Mouse (Mus musculus): ENCODE data around the gene Plekho1. TPM values are rescaled to one million over a fixed set of nuclear protein-coding genes. Genes with fewer than 3 reads are reported as not detected.
"Not testable (repeated sequence)": the region's sequence is repeated elsewhere in the genome, so short reads cannot be mapped to it uniquely, and the experiment has no call there.

The Plekho1 gene
- polyA plus RNA-seq (2012; rRNA removed): 49.7 and 54.9 TPM in 2 replicates

DNA sequence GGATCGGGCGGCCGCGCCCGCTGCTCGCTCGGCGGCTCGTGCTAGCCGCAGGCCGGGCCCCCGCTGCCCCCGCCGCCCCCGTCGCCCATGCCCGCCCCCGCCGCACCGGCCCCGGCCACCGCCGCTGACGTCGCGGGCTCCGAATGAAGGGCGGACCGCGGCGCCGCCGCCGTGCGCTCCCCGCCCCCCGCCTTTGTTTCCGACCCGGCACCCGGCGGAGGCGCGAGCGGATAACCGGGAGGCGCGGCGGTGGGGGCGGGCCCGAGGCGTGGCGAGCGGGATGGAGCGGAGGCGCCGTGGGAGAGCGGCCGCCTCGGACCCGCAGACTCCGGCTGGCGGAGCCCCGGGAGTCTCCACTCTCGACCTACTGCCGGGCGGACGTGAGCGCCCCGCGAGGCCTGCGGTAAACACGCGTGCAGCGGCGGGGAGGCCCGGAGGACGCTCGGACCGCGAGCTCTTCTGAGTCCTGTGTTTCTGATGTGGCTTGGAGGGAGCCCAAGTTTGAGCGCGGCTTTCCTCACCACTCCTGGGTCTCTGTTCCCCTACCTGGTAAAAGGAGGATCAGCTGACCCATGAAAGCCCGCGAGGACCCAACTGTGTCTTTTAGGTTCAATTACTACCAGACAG is at the start of gene Plekho1:
Gene Plekho1 (minus strand): TSS at position 200 of the 627 bp plus-strand sequence.
- DNase-seq (ENCODE audit: low read depth, low spot score): no peak
- WGBS: under 1% methylated on average over 72 of the region's 84 CpGs

DNA sequence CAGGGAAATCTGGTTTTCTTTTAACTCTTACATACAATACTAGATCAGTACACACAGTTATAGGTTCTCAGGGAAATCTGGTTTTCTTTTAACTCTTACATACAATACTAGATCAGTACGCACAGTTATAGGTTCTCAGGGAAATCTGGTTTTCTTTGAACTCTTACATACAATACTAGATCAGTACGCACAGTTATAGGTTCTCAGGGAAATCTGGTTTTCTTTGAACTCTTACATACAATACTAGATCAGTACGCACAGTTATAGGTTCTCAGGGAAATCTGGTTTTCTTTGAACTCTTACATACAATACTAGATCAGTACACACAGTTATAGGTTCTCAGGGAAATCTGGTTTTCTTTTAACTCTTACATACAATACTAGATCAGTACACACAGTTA is 48.8 kb upstream of the Plekho1 start:
- DNase-seq (ENCODE audit: low read depth, low spot score): not testable (repeated sequence)
- WGBS: 93% methylated on average over 3 of the region's 3 CpGs

DNA sequence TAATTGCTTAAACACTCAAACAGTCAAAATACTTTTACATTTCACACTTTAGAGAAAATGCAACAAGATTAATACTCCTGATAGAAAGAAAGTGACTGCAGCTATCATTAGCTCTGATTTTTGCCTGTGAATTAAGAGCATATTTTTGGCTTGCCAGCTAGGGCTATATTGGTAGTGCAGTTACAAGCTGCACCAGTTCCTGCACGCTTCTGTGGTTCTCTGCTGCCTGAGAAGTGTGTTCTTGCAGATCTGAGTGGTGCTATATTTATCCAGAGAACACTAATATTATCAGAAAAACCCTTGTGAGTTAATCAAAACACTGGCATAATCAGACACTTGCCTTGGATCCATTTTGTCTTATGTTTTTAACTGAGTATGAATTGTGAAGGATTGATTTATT is 47.3 kb upstream of the Plekho1 start:
- 87% methylated on average over 1 of the region's 1 CpGs for WGBS

DNA sequence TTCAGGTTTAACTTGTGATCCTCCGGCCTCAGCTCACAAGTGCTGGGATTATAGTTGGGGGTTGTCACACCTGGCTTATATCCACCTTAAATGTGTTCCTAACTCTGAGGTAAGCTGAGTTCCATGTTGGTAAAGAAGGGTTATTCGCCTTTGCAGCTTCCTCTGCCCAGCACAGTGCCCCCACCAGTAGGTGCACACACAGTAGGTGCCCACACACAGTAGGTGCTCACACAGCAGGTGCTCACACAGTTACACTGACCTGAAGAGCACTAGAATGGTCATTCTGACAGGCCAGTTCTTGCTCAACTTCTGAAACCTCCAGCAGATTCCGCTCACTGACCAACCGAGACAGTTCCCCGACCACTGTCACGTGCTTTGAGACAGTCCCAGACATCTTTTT is 45.3 kb upstream of the Plekho1 start:
- 95% methylated on average over 6 of the region's 6 CpGs for WGBS
- no peak for DNase-seq (ENCODE audit: low read depth, low spot score)

More for the DNA sequence above, 47.3 kb upstream of the Plekho1 start:
- DNase-seq (ENCODE audit: low read depth, low spot score): no peak

DNA sequence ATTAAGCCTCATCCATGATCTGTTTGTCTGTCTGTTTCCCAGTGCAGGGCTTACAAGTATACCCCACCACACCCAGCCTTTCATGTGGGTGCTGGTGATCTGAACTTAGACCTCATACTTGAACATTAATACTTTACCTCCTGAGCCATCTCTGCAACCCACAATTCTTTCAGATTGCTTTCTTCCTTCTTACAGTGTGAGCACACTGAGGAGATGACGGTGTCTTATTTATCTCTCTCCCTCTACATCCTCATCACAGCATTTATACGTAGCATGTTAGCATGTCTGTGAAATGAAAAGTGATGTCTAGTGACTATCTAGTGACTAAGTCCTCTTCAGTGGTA is 44.8 kb upstream of the Plekho1 start:
- 91% methylated on average over 2 of the region's 2 CpGs for WGBS
- DNase-seq (ENCODE audit: low read depth, low spot score): no peak

DNA sequence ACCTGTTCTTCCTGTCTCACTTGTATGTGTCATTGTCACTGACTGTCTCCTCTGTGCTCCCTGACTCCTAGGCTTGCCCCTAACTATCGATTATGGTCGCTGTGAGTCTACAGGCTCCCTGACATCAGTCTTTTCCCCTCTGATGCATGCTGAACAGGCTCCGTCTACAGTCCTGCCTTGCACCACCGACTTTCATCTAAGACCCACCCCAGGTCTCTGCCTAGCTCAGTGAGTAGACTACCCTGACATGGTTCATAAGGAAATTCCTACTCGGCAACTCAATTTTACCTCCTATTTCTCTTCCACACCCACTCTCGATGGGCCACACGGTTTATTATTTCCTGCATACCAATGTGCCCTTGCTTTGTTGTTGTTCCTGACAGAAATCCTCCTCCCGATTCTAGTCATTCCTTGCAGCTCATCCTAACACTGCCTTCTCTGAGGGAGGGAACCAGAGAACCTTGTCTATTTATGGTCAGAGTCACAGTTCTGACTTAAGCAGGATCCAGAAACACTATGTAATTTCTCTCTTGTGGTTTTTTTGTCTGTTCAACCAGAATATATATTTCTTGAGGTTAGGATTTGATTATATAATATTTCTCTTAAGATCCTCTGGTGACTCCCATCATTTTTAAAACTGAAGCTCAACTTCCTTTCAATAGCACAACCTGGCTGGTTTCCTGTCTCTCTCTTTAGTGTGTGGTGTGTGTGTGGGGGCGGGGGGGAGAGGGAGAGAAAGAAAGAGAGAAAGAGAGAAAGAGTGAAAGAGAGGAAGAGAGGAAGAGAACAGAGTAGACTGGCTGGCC is 44.3 kb upstream of the Plekho1 start:
- 51% methylated on average over 9 of the region's 9 CpGs for WGBS
- DNase-seq (ENCODE audit: low read depth, low spot score): no peak

DNA sequence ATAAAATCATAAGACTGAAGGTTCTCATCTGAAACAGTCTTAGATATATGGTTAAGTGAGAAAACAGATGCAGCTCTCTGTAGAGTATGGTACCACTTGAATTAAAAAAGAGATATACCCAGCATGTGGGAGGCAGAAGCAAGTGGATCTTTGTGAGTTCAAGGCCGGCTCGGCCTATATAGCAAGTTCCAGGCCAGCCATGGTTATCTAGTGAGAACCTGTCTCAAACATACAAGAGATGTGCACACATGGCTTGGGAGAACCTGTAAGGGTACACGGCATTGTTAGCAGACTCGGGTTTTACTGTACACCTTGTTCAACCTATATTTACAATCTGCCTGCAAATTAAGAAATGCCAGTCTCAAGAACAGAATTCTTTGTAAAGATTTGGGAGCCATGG is 43.0 kb upstream of the Plekho1 start:
- DNase-seq (ENCODE audit: low read depth, low spot score): no peak
- 92% methylated on average over 4 of the region's 4 CpGs for WGBS

DNA sequence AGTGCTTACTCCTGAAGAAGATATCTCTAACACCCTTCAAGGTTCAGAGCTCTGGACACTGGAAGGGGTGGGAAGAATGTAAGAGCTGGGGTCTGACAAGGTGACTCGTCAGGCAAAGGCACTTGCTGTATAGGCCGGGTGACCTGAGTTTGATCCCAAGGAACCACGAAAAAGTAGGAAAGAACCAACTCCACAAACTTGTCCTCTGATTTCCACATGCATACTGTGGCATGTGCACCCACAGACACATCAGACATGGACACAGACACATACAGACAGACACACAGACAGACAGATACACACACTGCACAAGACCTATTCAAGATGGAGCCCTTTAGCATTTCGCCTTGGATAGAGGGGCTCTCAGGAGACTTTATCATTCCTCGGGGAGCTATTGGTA is 42.4 kb upstream of the Plekho1 start:
- 91% methylated on average over 5 of the region's 5 CpGs for WGBS
- DNase-seq (ENCODE audit: low read depth, low spot score): no peak

DNA sequence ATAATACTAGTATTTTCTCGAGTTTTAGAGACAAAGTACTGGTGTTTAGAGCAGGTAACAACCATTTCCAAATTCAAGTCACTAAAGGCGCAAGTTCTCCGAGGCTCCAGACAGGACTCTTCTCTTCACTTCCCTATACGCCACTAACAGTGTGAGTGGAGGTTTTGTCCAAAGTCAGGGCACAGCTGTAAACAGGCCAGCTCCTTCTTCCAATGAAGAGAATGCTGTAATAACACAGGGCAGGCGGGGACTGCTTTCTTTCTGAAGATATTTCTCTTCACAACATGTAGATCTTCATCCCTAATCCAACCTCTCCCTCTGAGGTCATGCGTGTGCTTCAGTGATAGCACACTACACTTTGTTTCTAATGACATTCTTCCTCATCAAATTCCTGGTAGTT is 41.0 kb upstream of the Plekho1 start:
- WGBS: 93% methylated on average over 6 of the region's 6 CpGs
- DNase-seq (ENCODE audit: low read depth, low spot score): no peak

DNA sequence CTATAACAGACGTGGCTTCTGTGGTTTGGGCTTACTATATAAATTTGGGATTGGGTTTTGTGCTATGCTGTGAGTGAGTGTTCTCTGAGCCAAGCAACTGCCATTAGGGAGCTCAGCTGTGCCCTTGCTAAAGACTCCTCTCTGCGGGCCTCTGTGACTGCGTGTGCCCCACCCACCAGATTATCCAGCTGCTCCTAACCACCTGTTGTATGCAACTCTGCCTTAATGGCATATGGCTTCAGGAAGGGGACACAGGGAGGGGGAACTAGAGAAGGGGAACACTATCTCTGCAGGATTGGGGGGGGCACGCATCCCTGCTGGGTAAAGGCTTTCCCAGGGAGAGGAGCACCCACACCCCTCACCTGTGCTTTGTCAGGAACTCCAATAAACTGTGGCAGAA is 37.2 kb upstream of the Plekho1 start:
- no peak for DNase-seq (ENCODE audit: low read depth, low spot score)
- 35% methylated on average over 4 of the region's 4 CpGs for WGBS

DNA sequence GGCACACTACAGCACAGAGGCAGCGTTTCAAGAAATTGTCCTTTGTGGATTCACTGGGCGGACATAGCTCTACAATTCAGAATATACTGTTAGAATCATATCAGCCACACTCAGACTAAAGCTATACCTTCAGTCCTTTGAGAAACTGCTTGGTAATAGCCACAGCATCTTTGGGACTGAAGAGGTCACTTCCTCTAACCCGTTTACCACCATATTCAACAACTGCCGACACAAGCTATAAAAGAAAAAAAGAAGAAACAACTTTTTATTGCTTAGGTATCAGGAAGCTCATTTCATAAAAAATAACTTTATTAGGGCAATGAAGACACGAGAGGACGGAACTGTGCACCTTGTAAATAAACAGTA is 36.8 kb upstream of the Plekho1 start:
- WGBS: 33% methylated on average over 6 of the region's 6 CpGs
- no peak for DNase-seq (ENCODE audit: low read depth, low spot score)

DNA sequence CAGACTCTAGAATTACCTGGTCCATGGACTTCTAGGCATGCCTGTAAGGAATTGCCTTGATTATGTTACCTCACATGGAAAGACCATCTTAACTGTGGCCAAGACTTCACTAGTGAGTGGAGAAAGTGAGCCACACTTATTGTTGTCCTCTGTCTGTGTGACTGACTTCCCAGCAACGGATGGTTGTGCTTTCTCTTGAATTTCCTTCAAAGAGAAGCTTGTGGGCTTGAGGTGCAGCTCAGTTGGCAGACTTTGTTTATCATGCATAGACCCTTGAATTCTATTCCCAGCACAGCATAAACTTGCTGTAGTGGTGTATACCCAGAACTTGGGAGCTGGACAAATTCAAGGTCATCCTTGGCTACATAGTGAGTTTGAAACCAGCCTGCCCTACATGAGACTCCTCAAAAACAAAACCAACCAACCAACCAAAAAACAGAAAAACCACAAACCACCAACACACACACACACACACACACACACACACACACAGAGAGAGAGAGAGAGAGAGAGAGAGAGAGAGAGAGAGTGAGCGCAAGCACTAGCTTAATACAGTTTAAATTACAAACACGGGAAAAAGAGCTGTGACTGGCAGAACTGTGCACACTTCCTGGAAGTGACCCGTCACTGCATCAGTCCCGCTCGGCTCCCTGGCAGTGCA is 36.3 kb upstream of the Plekho1 start:
- DNase-seq (ENCODE audit: low read depth, low spot score): no peak
- 56% methylated on average over 6 of the region's 6 CpGs for WGBS

DNA sequence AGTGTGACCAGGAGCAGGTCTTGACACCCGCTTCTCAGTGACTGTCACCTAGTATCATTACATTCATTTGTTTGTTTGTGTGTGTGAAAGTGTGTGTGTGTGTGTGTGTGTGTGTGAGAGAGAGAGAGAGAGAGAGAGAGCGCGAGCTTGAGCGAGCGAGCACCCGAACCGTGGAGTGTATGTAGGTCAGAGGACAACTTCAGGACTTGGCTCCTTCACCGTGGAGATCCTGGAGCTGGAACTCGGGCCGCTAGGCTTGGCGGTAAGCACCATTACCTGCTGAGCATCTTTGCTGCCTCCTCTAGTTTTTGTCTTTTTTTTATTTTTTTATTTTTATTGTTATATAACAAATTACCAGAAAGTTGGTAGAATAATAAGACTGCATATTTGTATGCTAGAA is 34.0 kb upstream of the Plekho1 start:
- 94% methylated on average over 11 of the region's 11 CpGs for WGBS
- no peak for DNase-seq (ENCODE audit: low read depth, low spot score)

DNA sequence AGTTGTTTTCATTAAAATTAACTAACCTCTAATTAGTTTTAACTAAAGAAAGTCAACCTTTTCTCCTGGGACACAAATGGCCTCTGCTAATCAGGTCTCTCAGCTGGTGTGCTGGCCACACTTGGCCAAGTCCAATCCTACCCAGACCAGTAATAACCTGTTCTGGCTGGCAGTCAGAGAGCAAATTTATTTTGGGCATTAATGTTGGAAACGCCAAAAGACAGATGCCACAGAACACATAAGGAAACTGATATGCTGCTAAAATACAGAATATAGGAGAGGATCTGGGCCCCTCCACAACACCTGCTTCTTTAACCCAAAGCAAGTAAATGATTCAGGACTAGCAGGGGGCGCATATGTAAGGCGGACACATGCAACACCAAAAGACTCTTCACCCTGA is 33.5 kb upstream of the Plekho1 start:
- 92% methylated on average over 3 of the region's 3 CpGs for whole genome bisulfite sequencing
- DNase-seq (ENCODE audit: low read depth, low spot score): no peak

DNA sequence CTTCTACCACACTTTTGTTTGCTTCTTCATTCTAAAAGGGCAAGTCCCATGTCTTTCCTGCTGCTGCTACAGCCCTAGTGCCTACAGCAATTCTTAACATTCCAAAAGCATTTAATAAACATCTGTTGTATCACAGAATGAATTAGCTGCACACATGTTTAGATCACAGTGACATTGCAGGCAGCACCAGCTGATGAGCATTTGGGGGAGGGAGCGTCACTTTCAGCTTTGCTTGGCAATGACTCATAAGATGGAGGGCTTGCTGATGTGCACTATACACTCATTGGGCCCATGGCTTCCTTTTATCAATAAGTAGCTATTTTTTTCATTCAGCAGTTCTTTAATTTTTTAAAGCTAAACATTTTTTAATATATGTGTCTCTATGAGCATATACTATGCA is 32.1 kb upstream of the Plekho1 start:
- DNase-seq (ENCODE audit: low read depth, low spot score): no peak
- WGBS: 74% methylated on average over 1 of the region's 1 CpGs

DNA sequence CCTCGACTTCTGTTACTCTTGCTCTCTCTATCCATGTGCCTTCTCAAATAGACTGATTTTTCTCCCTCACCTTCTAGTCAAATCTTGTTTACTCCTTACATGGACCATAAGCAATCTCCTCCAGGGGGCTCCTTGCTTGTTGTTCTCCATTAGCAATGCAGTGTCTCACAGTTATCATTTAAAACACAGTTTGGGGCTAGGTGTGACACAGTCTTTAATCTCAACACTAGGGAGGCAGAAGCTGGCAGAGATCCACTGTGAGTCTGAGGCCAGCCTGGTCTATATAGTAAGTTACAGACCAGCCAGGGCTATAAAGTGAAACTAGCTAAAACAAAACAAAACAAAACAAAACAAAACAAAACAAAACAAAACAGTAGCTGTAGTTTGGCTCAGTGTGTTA is 31.3 kb upstream of the Plekho1 start:
- DNase-seq (ENCODE audit: low read depth, low spot score): no peak
- WGBS: 88% methylated on average over 1 of the region's 1 CpGs

DNA sequence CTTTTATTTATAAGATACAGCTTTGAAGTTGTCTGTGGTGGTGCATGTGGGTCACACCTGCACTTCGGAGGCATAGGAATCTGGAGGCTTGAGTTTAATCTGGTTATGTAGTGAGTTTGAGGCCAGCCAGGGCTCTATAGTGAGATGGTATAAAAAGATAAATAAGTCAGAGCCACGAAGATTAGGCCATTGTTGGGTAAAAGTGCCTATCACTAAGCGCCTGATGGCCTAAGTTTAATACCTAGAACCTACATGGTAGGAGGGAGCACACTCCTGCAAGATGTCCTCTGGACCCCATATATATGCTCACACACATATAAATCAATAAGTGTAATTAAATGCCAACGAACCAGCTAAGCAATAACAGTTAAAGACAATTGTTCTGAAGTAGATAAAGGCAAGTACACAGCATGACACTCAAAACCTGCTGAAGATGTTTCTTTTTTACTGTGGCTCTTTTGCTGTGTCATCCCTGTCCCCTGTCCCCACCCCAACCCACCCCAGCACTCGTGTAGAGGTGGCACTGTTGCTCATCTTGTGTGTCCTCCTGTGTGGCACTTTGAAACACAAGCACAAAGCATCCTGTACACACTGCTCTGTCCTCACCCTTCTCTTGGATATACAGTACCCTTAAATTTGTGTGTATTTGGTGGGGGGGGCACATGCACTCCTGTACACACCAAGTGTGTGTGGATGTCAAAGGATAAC is 25.8 kb upstream of the Plekho1 start:
- WGBS: 74% methylated on average over 5 of the region's 5 CpGs
- DNase-seq (ENCODE audit: low read depth, low spot score): no peak

DNA sequence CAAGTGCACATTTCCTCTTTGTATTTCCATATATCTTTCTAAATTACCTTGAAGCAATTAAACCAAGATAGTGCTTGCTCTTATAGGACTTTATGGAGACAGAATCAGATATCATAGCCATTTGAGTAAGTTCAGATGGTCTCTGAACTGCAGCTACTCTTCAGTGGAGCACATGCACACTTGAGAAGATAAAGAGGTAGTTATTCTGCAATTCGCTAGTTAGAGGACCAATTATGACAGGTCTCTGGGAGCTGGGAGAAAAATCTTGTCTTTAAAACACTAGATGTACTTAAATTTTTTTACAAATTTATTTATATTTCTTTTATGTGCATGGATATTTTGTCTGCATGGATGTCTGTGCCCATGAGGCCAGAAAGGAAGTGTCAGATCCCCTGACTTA is 24.9 kb upstream of the Plekho1 start:
- no peak for DNase-seq (ENCODE audit: low read depth, low spot score)
- 91% methylated on average over 1 of the region's 1 CpGs for WGBS

DNA sequence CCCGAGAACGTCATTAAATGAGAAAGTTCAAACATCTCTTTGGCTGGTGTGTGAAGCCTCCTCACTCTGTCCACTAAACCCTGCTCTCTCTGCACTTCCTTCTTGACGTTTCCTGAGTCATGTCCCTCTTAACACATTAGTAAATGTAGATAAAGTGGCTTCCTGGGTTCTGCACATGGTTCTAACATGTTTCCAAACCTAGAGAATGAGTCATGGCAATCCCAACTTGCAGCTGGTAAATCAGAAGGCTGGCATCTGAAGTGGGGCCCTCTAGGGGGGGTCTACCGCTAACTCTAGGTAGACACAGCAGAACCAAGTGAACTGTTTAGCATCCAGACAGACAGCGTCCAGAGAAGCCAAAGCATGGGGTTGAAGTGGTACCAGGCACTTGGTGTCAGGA is 21.7 kb upstream of the Plekho1 start:
- DNase-seq (ENCODE audit: low read depth, low spot score): no peak
- 67% methylated on average over 5 of the region's 5 CpGs for WGBS

DNA sequence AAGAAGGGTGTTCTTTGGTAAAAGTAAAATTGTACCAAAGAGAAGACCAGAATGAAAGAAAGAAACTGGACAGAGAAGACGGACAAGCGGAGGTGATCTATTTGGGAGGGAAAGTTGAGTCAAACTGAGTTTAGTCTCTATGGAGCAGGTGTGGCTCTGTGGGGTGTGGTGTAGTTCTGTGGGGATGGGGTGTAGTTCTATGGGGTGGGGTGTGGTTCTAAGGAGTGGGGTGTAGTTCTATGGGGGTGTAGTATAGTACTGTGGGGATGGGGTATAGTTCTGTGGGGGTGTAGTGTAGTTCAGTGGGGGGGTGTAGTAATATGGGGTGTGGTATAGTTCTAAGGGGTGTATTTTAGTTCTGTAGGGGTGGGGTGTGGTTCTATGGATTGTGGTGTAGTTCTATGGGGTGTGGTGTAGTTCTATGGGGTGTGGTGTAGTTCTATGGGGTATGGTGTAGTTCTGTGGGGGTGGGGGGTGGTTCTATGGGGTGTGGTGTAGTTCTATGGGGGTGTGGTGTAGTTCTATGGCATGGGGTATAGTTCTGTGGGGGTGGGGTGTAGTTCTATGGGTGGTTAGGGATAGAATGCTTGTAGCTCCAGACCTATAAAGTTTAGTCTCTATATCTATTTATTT is 20.6 kb upstream of the Plekho1 start:
- WGBS: 95% methylated on average over 2 of the region's 2 CpGs
- DNase-seq (ENCODE audit: low read depth, low spot score): no peak

Data from large intestine, adult 2 months (tissue).